ENCODE assay signal across 14 mouse cellular contexts in genomic region chr12:34200030-34200446, GRCm38 (mm10).
A peak's percentile ranks its signal among the peaks of the same experiment; 100 is the strongest.
DNase-seq lines count a peak whose midpoint lies in the region; ATAC-seq lines count a peak whose summit lies in the region.
"Had no signal": no experiment of that assay in that cellular context is flagged by ENCODE, and none has a peak within 500 bp of the region (broad histone marks: within the 10 kb centered on the region; RNA-seq: fewer than 3 reads in every experiment).

No protein-coding gene starts in this region.

- H3K4me3 ChIP-seq in intestine, embryonic 16.5 days (ENCODE audit: low read length): no peak overlapping the region
- H3K4me3 ChIP-seq in intestine, embryonic 15.5 days (replicated peaks): no peak overlapping the region
- H3K4me3 ChIP-seq in embryonic facial prominence, embryonic 15.5 days (replicated peaks): no peak overlapping the region
- H3K4me3 ChIP-seq: heart, embryonic 15.5 days had no signal

- H3K36me3 ChIP-seq in intestine, embryonic 16.5 days (ENCODE audit: control insufficient read depth, insufficient read depth, low read length): no peaks in the 10 kb centered on the region
- no peaks in the 10 kb centered on the region for H3K36me3 ChIP-seq in intestine, embryonic 15.5 days
- H3K36me3 ChIP-seq in embryonic facial prominence, embryonic 15.5 days: no peaks in the 10 kb centered on the region
- H3K36me3 ChIP-seq: heart, embryonic 15.5 days had no signal

- peak; percentile 38; the same call in 1 of the 2 replicates for ATAC-seq in intestine, embryonic 16.5 days
- no peak for ATAC-seq in intestine, embryonic 15.5 days
- no peak for ATAC-seq in embryonic facial prominence, embryonic 15.5 days (ENCODE audit: insufficient number of reproducible peaks, low FRiP score, low TSS enrichment, low read depth)
- no peak for ATAC-seq in megakaryocyte progenitor cell, adult 5-6 weeks (replicated peaks; ENCODE audit: poor library complexity)
- no peak for ATAC-seq in CD4-positive, CD25-positive, alpha-beta regulatory T cell, adult 4 months
- ATAC-seq: activated CD4-positive, CD25-positive, alpha-beta regulatory T cell, adult 4 months had no signal

- DNase-seq in embryo, embryonic 10.5 days (ENCODE audit: low spot score): peak; percentile 87
- DNase-seq in mesoderm, embryonic 11.5 days (ENCODE audit: low read depth, low spot score): peak; percentile 67
- no peak for DNase-seq in ovary, postnatal 10 days (ENCODE audit: low spot score)
- DNase-seq: kidney, adult 9 months; lung, postnatal 4 days had no signal

- H3K9me3 ChIP-seq in intestine, embryonic 16.5 days (ENCODE audit: control insufficient read depth, low read length): no peaks in the 10 kb centered on the region
- no peaks in the 10 kb centered on the region for H3K9me3 ChIP-seq in intestine, embryonic 15.5 days
- H3K9me3 ChIP-seq in embryonic facial prominence, embryonic 15.5 days (replicated peaks): no peaks in the 10 kb centered on the region
- H3K9me3 ChIP-seq: heart, embryonic 15.5 days had no signal

- no peaks in the 10 kb centered on the region for H3K27me3 ChIP-seq in intestine, embryonic 16.5 days (replicated peaks; ENCODE audit: control insufficient read depth, insufficient read depth, low read length)
- no peaks in the 10 kb centered on the region for H3K27me3 ChIP-seq in intestine, embryonic 15.5 days (replicated peaks)
- H3K27me3 ChIP-seq in embryonic facial prominence, embryonic 15.5 days: no peaks in the 10 kb centered on the region
- H3K27me3 ChIP-seq: heart, embryonic 15.5 days had no signal

- no peak overlapping the region for H3K27ac ChIP-seq in intestine, embryonic 16.5 days (ENCODE audit: low read length)
- H3K27ac ChIP-seq in intestine, embryonic 15.5 days: no peak overlapping the region
- 0 out of 2 replicates have a peak overlapping the region, but pooled peaks have one; percentile 29 for H3K27ac ChIP-seq in embryonic facial prominence, embryonic 15.5 days (replicated peaks)
- H3K27ac ChIP-seq: heart, embryonic 15.5 days; hindbrain, embryonic 14.5 days; liver, embryonic 14.5 days had no signal

- WGBS in intestine, embryonic 16.5 days: 37% methylated on average over 4 of the region's 4 CpGs
- WGBS in intestine, embryonic 15.5 days: 47% methylated on average over 4 of the region's 4 CpGs
- 19% methylated on average over 4 of the region's 4 CpGs for WGBS in embryonic facial prominence, embryonic 15.5 days

- H3K4me1 ChIP-seq in intestine, embryonic 16.5 days (ENCODE audit: control insufficient read depth, insufficient read depth, low read length): no peaks in the 10 kb centered on the region
- H3K4me1 ChIP-seq in intestine, embryonic 15.5 days (replicated peaks): no peaks in the 10 kb centered on the region
- H3K4me1 ChIP-seq in embryonic facial prominence, embryonic 15.5 days: peaks cover 6% of the 10 kb centered on the region
- H3K4me1 ChIP-seq: heart, embryonic 15.5 days had no signal

- H3K4me2 ChIP-seq in intestine, embryonic 16.5 days (ENCODE audit: low read depth, low read length): no peak overlapping the region
- no peak overlapping the region for H3K4me2 ChIP-seq in intestine, embryonic 15.5 days (replicated peaks)
- no peak overlapping the region for H3K4me2 ChIP-seq in embryonic facial prominence, embryonic 15.5 days (replicated peaks)
- H3K4me2 ChIP-seq: heart, embryonic 15.5 days; hindbrain, embryonic 14.5 days had no signal

- H3K9ac ChIP-seq in intestine, embryonic 16.5 days (ENCODE audit: low read depth, low read length): no peak overlapping the region
- H3K9ac ChIP-seq in intestine, embryonic 15.5 days: no peak overlapping the region
- H3K9ac ChIP-seq in embryonic facial prominence, embryonic 15.5 days: no peak overlapping the region
- H3K9ac ChIP-seq: heart, embryonic 15.5 days; hindbrain, embryonic 14.5 days; liver, embryonic 14.5 days had no signal
